Mouse (Mus musculus): ENCODE measurements around the gene Btf3.

DNA sequence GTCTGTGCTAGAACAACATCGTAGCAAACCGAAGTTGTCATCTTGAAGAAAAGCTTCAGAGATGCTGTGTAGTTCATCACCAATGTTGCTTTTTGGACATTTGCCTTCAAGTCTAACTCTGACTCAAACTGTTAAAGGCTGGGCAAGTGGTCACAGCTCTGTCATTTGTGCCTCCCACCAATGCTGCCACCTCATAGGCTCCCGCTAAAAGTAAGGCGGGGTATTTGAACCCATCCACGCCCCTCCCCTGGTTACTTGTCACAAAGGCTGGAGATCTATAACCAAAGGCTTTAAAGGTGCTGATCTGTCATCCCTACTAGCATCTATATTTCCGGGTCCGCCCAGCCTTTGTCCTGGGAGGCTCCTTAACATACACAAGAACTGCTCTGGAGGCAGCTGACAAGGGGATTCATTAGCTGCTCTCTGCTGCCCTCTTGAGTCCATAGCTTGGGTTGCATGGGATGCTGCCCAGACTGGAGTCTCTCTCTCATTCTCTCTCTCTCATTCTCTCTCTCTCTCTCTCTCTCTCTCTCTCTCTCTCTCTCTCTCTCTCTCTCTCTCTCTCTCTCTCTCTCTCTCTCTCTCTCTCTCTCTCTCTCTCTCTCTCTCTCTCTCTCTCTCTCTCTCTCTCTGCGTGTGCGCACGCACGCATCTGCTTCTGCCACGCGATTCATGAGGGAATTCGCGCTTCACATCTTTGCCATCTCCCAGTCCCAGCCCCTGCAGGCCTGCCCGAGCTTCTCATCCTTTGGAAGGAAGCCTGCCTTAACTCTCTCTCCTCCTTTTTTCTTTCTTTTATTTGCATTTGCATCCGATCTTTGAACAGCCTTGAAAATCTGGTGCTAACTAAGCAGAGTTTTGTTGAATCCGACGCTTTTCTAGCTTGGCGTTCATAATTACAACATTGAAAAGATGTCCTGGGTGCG is 17.7 kb downstream of the Btf3 start:
- TF ChIP-seq CTCF (IDR thresholded peaks at IDR 0.05; ENCODE audit: extremely low read depth, insufficient read depth, low read length) (peak; percentile 82), POLR2A (IDR thresholded peaks at IDR 0.05; ENCODE audit: extremely low read depth, insufficient read depth, low read length) (no peak)
